In the genomic region with DNA sequence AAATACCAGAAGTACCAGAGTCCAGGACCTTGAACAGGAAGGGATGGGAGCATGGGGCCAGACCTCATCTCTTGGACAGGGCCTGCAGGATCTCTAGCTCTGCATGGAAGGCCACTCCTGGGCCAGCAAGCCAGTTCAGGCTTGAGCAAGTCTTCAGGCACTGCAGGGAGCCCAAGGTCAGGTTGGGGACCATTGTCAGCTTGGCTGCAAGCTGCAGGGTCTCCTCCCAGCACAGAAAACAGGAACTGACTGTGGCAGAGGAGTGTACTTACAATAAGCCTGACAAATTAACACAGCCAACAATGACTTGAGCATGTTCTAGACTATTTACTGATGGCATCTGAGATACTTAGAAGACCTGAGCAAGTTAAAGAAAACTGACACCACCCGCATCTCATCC, we compare ENCODE assay signal across 24 mouse cellular contexts.
"Had no signal": no experiment of that assay in that cellular context is flagged by ENCODE, and none has a peak within 500 bp of the region (broad histone marks: within the 10 kb centered on the region; RNA-seq: fewer than 3 reads in every experiment).

No protein-coding gene starts in this region.

- H3K4me1 ChIP-seq: heart, embryonic 13.5 days; heart, embryonic 15.5 days; hindbrain, embryonic 13.5 days; hindbrain, embryonic 15.5 days; liver, embryonic 12.5 days had no signal

- H3K36me3 ChIP-seq: heart, embryonic 10.5 days; heart, embryonic 13.5 days; heart, embryonic 15.5 days; hindbrain, embryonic 13.5 days; hindbrain, embryonic 15.5 days; limb, embryonic 10.5 days; limb, embryonic 12.5 days; liver, embryonic 12.5 days had no signal

- H3K27me3 ChIP-seq: heart, embryonic 13.5 days; heart, embryonic 15.5 days; hindbrain, embryonic 13.5 days; hindbrain, embryonic 15.5 days; limb, embryonic 12.5 days; liver, embryonic 12.5 days had no signal

- ATAC-seq: hindbrain, postnatal 0 days; intestine, embryonic 16.5 days; liver, embryonic 12.5 days had no signal

- H3K27ac ChIP-seq: heart, embryonic 10.5 days; heart, embryonic 13.5 days; heart, embryonic 15.5 days; hindbrain, embryonic 13.5 days; hindbrain, embryonic 15.5 days; hindbrain, postnatal 0 days; layer of hippocampus, adult 2 months; left cerebral cortex, adult 2 months; limb, embryonic 10.5 days; limb, embryonic 12.5 days; liver, embryonic 12.5 days; liver, embryonic 14.5 days had no signal

- H3K9ac ChIP-seq: heart, embryonic 13.5 days; heart, embryonic 15.5 days; hindbrain, embryonic 13.5 days; hindbrain, embryonic 15.5 days; limb, embryonic 12.5 days; liver, embryonic 12.5 days; liver, embryonic 14.5 days had no signal

- H3K9me3 ChIP-seq: heart, embryonic 10.5 days; heart, embryonic 13.5 days; heart, embryonic 15.5 days; hindbrain, embryonic 13.5 days; hindbrain, embryonic 15.5 days; limb, embryonic 10.5 days; limb, embryonic 12.5 days; liver, embryonic 12.5 days had no signal

- H3K4me2 ChIP-seq: heart, embryonic 13.5 days; heart, embryonic 15.5 days; hindbrain, embryonic 13.5 days; hindbrain, embryonic 15.5 days; limb, embryonic 12.5 days; liver, embryonic 12.5 days had no signal

- DNase-seq: gastrocnemius, postnatal 14 days; gastrocnemius, postnatal 36 days; heart, adult 18-20 months; heart, postnatal 14 days; heart, postnatal 36 days; kidney, adult 18-20 months; kidney, adult 8-10 months; kidney, postnatal 10 days; kidney, postnatal 25 days; kidney, postnatal 4 days; liver had no signal

- H3K4me3 ChIP-seq: heart, embryonic 10.5 days; heart, embryonic 13.5 days; heart, embryonic 15.5 days; hindbrain, embryonic 13.5 days; hindbrain, embryonic 15.5 days; layer of hippocampus, adult 2 months; left cerebral cortex, adult 2 months; limb, embryonic 10.5 days; limb, embryonic 12.5 days; liver, embryonic 12.5 days had no signal
